Mouse (Mus musculus) adrenal gland, adult 18-20 months (tissue): ENCODE measurements at regions not wholly inside any gene's neighbourhood (a gene's known extent, or its start where the extent isn't known, plus 50 kb on each side); places are given as distances from the start of the nearest gene placed in this dataset.

ENCODE experiments used
- DNase-seq, 2 experiments: peaks; one replicate each; pipeline ENCODE4 v3.0.0; 2021 to 2022; ENCODE audit warnings: low spot score in 2 of 2

- no peak for DNase-seq
These were observed 518.3 kb upstream of the Nr2f1 start for GRCm38 (mm10) chr13:78717686-78718431.

- DNase-seq: no peak
These were observed 517.6 kb upstream of the Nr2f1 start for GRCm38 (mm10) chr13:78717159-78717558.

GRCm38 (mm10) chr13:78704693-78705092 is 505.1 kb upstream of the Nr2f1 start:
- no peak for DNase-seq

GRCm38 (mm10) chr13:78697814-78698519 is 498.4 kb upstream of the Nr2f1 start:
- DNase-seq: no peak

GRCm38 (mm10) chr13:78679255-78679895 is 479.8 kb upstream of the Nr2f1 start:
- DNase-seq: no peak

GRCm38 (mm10) chr13:78678241-78678640 is 478.7 kb upstream of the Nr2f1 start:
- DNase-seq: no peak

- no peak for DNase-seq
These were observed 458.7 kb upstream of the Nr2f1 start for GRCm38 (mm10) chr13:78658285-78658684.

GRCm38 (mm10) chr13:78656766-78657165 is 457.2 kb upstream of the Nr2f1 start:
- no peak for DNase-seq

GRCm38 (mm10) chr13:78656196-78656595 is 456.6 kb upstream of the Nr2f1 start:
- no peak for DNase-seq

- no peak for DNase-seq
These were observed 451.3 kb upstream of the Nr2f1 start for GRCm38 (mm10) chr13:78650824-78651223.

GRCm38 (mm10) chr13:78644556-78644955 is 445.0 kb upstream of the Nr2f1 start:
- DNase-seq: no peak

GRCm38 (mm10) chr13:78643023-78643422 is 443.5 kb upstream of the Nr2f1 start:
- DNase-seq: no peak

- DNase-seq: no peak
These were observed 442.8 kb upstream of the Nr2f1 start for GRCm38 (mm10) chr13:78642443-78642729.

GRCm38 (mm10) chr13:78641687-78642442 is 442.3 kb upstream of the Nr2f1 start:
- DNase-seq: no peak

GRCm38 (mm10) chr13:78640340-78640739 is 440.8 kb upstream of the Nr2f1 start:
- DNase-seq: no peak

GRCm38 (mm10) chr13:78638462-78638861 is 438.9 kb upstream of the Nr2f1 start:
- no peak for DNase-seq

GRCm38 (mm10) chr13:78631609-78632008 is 432.1 kb upstream of the Nr2f1 start:
- no peak for DNase-seq

- no peak for DNase-seq
These were observed 429.6 kb upstream of the Nr2f1 start for GRCm38 (mm10) chr13:78629041-78629727.

- no peak for DNase-seq
These were observed 424.1 kb upstream of the Nr2f1 start for GRCm38 (mm10) chr13:78623652-78624051.

- DNase-seq: no peak
These were observed 403.3 kb upstream of the Nr2f1 start for GRCm38 (mm10) chr13:78602861-78603211.

- no peak for DNase-seq
These were observed 402.8 kb upstream of the Nr2f1 start for GRCm38 (mm10) chr13:78602211-78602860.
